Mouse (Mus musculus): ENCODE measurements around the gene Ptges3.

- TF ChIP-seq ZNF384 (IDR thresholded peaks at IDR 0.05; ENCODE audit: low read depth, low read length) (no peak), MAFK (IDR thresholded peaks at IDR 0.05; ENCODE audit: insufficient read depth, low read depth, low read length) (no peak), HCFC1 (IDR thresholded peaks at IDR 0.05; ENCODE audit: borderline replicate concordance, insufficient read depth, low read length) (no peak), CHD2 (IDR thresholded peaks at IDR 0.05; ENCODE audit: low read depth, low read length) (no peak), ZC3H11A (IDR thresholded peaks at IDR 0.05; ENCODE audit: borderline replicate concordance, low read depth, low read length) (no peak)
Observed at GRCm38 (mm10) chr10:128093496-128094294, 34.9 kb downstream of the Ptges3 start.
